Mouse (Mus musculus): Measurements from ENCODE around the gene 4933409G03Rik.

DNA sequence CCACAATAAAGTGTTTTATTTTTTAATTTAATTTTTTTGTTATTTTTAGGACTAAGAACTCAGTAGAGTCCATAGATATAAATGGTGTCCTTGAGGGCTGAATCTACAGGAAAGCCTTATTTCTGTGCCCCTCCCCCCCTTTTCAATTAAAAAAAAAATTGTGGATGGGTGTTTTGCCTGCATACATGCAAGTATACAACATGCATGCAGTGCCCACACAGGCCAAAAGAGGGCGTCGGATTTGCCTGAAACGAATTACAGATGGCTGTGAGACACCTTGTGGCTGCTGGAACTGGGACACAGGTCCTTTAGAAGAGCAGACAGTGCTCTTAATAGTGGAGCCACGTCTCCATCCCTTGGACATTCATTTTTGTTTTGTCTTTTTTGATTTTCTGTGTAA is 9.9 kb upstream of the 4933409G03Rik start:
- TF ChIP-seq CTCF (IDR thresholded peaks at IDR 0.05; ENCODE audit: low read depth) (peak; percentile 55), EP300 (optimal IDR thresholded peaks at IDR 0.05) (no peak)
